Comparison of ENCODE assay signal across 20 mouse cellular contexts in the genomic region with DNA sequence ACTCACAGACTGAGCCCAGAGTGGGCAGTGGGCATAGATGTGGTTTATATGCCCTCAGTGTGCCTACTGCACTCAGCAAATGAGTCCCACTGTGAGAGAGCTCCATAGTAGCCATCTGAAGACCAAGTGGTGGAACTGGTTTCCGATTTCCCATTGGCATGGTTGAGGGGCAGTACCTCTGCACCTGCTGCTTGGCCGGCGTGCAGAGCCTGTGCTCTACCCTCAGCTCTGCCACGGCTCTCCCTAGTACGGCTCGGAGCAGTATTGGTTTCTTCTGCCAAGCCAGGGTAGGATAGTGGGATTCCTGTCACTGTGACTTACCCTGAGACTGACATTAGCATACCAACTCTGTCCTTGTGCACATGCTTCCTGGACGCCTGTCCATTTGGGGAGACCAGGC. TPM values are rescaled to one million over a fixed set of nuclear protein-coding genes. Genes with fewer than 3 reads are reported as not detected.
DNase-seq lines count a peak whose midpoint lies in the region; TF ChIP-seq lines count a peak whose summit lies in the region.
"Had no signal": no experiment of that assay in that cellular context is flagged by ENCODE, and none has a peak within 500 bp of the region (broad histone marks: within the 10 kb centered on the region; RNA-seq: fewer than 3 reads in every experiment).

No protein-coding gene starts in this region.

- no peak for TF ChIP-seq CTCF in bone marrow, adult 2 months (IDR thresholded peaks at IDR 0.05; ENCODE audit: control insufficient read depth, insufficient read depth, low read length)

- 0 out of 2 replicates have a peak, but pooled peaks have one; percentile 10 for TF ChIP-seq POLR2A in bone marrow, adult 2 months (IDR thresholded peaks at IDR 0.05; ENCODE audit: borderline replicate concordance, control insufficient read depth, low read depth, low read length)

- intact Hi-C loops in gastrocnemius, postnatal 14 days (cut with DNase I; ENCODE audit: low total_unique reads): loop anchor here (5.0 kb wide), 1 partner anchor 72 kb away; no protein-coding TSS in a partner anchor

- 94% methylated on average over 7 of the region's 7 CpGs for WGBS in bone marrow, adult 2 months

- H3K4me1 ChIP-seq in bone marrow, adult 2 months (ENCODE audit: control insufficient read depth, insufficient read depth, low read length): no peaks in the 10 kb centered on the region
- H3K4me1 ChIP-seq: embryonic facial prominence, embryonic 10.5 days; embryonic facial prominence, embryonic 12.5 days had no signal

- H3K27ac ChIP-seq in bone marrow, adult 2 months (ENCODE audit: control insufficient read depth, insufficient read depth, low read depth, low read length, poor library complexity): no peak overlapping the region
- H3K27ac ChIP-seq: embryonic facial prominence, embryonic 10.5 days; embryonic facial prominence, embryonic 12.5 days; forebrain, embryonic 13.5 days; forebrain, embryonic 15.5 days had no signal

- DNase-seq in gastrocnemius, adult 18-20 months (ENCODE audit: low spot score): peak; percentile 68
- DNase-seq in gastrocnemius, postnatal 10 days: no peak
- DNase-seq in gastrocnemius, postnatal 14 days: peak; percentile 41
- peak; percentile 64 for DNase-seq in skeletal muscle tissue, adult 2 months (ENCODE audit: low read depth, low spot score)
- DNase-seq in cerebellum, postnatal 25 days: no peak
- DNase-seq in retina, postnatal 1 day: no peak
- DNase-seq: adrenal gland, adult 8-10 months; adrenal gland, postnatal 14 days; adrenal gland, postnatal 36 days; B cell, adult 2 months; cerebellum, adult 11 months; cerebellum, adult 18-20 months; cerebellum, adult 8-10 months; cerebellum, adult 9-11 months; cerebellum, postnatal 14 days had no signal

- H3K4me3 ChIP-seq in bone marrow, adult 2 months (replicated peaks; ENCODE audit: control insufficient read depth, low read depth, low read length): no peak overlapping the region
- H3K4me3 ChIP-seq: embryonic facial prominence, embryonic 10.5 days; embryonic facial prominence, embryonic 12.5 days; forebrain, embryonic 13.5 days; forebrain, embryonic 15.5 days had no signal

RNA-seq across cellular contexts. Expression of gene Ccdc167, which starts 16.3 kb away (rescaled TPM):
- total RNA-seq in gastrocnemius, adult 18-20 months (2021): 1 to 10 TPM; 5.9 to 6.3 TPM
- total RNA-seq in gastrocnemius, postnatal 10 days (2021): 1 to 10 TPM; 6.2 to 9.3 TPM
- polyA plus RNA-seq in bone marrow, adult 2 months (2011; ENCODE audit: insufficient read depth, insufficient read length, low replicate concordance, missing spikeins): 24.2 and 28.3 TPM in 2 replicates
- 1 to 10 TPM; 5.5 to 6.2 TPM for total RNA-seq in gastrocnemius, postnatal 14 days (2021)

RNA-seq across cellular contexts. Expression of gene Cmtr1, which starts 40.2 kb away (rescaled TPM):
- 10 to 100 TPM; 39.4 to 43.5 TPM for total RNA-seq in gastrocnemius, adult 18-20 months (2021)
- 10 to 100 TPM; 46.1 to 51.9 TPM for total RNA-seq in gastrocnemius, postnatal 10 days (2021)
- 49.8 and 90.6 TPM in 2 replicates for polyA plus RNA-seq in bone marrow, adult 2 months (2011; ENCODE audit: insufficient read depth, insufficient read length, low replicate concordance, missing spikeins)
- total RNA-seq in gastrocnemius, postnatal 14 days (2021): 10 to 100 TPM; 36.7 to 38.8 TPM

Comparison
In these comparisons a context has a peak if more than half of its experiments do, and no peak if none do; other contexts are left out.
1. DNase-seq: peak in gastrocnemius, adult 18-20 months (single experiment), gastrocnemius, postnatal 14 days (single experiment) and skeletal muscle tissue, adult 2 months (single experiment); none in gastrocnemius, postnatal 10 days (single experiment), cerebellum, postnatal 25 days (0 of 2) and retina, postnatal 1 day (single experiment).